Mouse (Mus musculus): Measurements from ENCODE around the gene Daam1. TPM values are rescaled to one million over a fixed set of nuclear protein-coding genes. Genes with fewer than 3 reads are reported as not detected.

Daam1 gene
- 21.6 and 21.7 TPM in 2 replicates for polyA plus RNA-seq (2015; fragmentation: Nextera tagmentation; extraction: Ambion mirVana)

GRCm38 (mm10) chr12:71830607-71831257 is at the start of gene Daam1:
Gene Daam1 (plus strand): TSS chr12:71831078.
- no peaks in the 10 kb centered on the region for H3K9me3 ChIP-seq (replicated peaks; ENCODE audit: control insufficient read depth, low read length)
- peak within 1 kb of the TSS; percentile 95 for H3K9ac ChIP-seq (ENCODE audit: low read length)
- under 1% methylated on average over 35 of the region's 35 CpGs for WGBS
- H3K36me3 ChIP-seq (ENCODE audit: control insufficient read depth, insufficient read depth), result 0 out of 2 replicates have a peak, but pooled peaks cover 2% of the 10 kb centered on the region
- peak; percentile 99 for ATAC-seq (replicated peaks; ENCODE audit: extremely low read depth, insufficient read depth, low FRiP score)
- H3K4me1 ChIP-seq (ENCODE audit: control insufficient read depth, insufficient read depth, low read length), result peaks cover 29% of the 10 kb centered on the region
- peak within 1 kb of the TSS; percentile 81 for H3K4me2 ChIP-seq (ENCODE audit: low read depth, low read length)
- H3K27me3 ChIP-seq (ENCODE audit: control insufficient read depth, insufficient read depth, low read length), result no peaks in the 10 kb centered on the region
- H3K27ac ChIP-seq (ENCODE audit: low read length), result peak within 1 kb of the TSS; percentile 92
- H3K4me3 ChIP-seq (ENCODE audit: low read length), result peak within 1 kb of the TSS; percentile 81

GRCm38 (mm10) chr12:71781220-71781619 is 49.7 kb upstream of the Daam1 start:
- H3K4me2 ChIP-seq (ENCODE audit: low read depth, low read length), result no peak overlapping the region
- no peak overlapping the region for H3K27ac ChIP-seq (ENCODE audit: low read length)
- ATAC-seq (replicated peaks; ENCODE audit: extremely low read depth, insufficient read depth, low FRiP score), result peak; percentile 49; the same call in 1 of the 2 replicates
- no peak overlapping the region for H3K9ac ChIP-seq (ENCODE audit: low read length)
- no peak overlapping the region for H3K4me3 ChIP-seq (ENCODE audit: low read length)
- 35% methylated on average over 7 of the region's 7 CpGs for WGBS
- H3K9me3 ChIP-seq (replicated peaks; ENCODE audit: control insufficient read depth, low read length), result no peaks in the 10 kb centered on the region
- peaks cover 6% of the 10 kb centered on the region; the same call in 1 of the 2 replicates for H3K4me1 ChIP-seq (ENCODE audit: control insufficient read depth, insufficient read depth, low read length)
- no peaks in the 10 kb centered on the region for H3K27me3 ChIP-seq (ENCODE audit: control insufficient read depth, insufficient read depth, low read length)
- H3K36me3 ChIP-seq (ENCODE audit: control insufficient read depth, insufficient read depth), result no peaks in the 10 kb centered on the region

- 0 out of 2 replicates have a peak, but pooled peaks cover 2% of the 10 kb centered on the region for H3K4me1 ChIP-seq (ENCODE audit: control insufficient read depth, insufficient read depth, low read length)
- no peaks in the 10 kb centered on the region for H3K27me3 ChIP-seq (ENCODE audit: control insufficient read depth, insufficient read depth, low read length)
- no peak overlapping the region for H3K4me3 ChIP-seq (ENCODE audit: low read length)
- ATAC-seq (replicated peaks; ENCODE audit: extremely low read depth, insufficient read depth, low FRiP score), result no peak
- H3K27ac ChIP-seq (ENCODE audit: low read length), result no peak overlapping the region
- no peak overlapping the region for H3K4me2 ChIP-seq (ENCODE audit: low read depth, low read length)
- H3K36me3 ChIP-seq (ENCODE audit: control insufficient read depth, insufficient read depth), result no peaks in the 10 kb centered on the region
- H3K9ac ChIP-seq (ENCODE audit: low read length), result no peak overlapping the region
- 71% methylated on average over 3 of the region's 3 CpGs for WGBS
- no peaks in the 10 kb centered on the region for H3K9me3 ChIP-seq (replicated peaks; ENCODE audit: control insufficient read depth, low read length)
Observed at GRCm38 (mm10) chr12:71783970-71784369, 46.9 kb upstream of the Daam1 start.

GRCm38 (mm10) chr12:71784666-71785255 is 46.1 kb upstream of the Daam1 start:
- Histone ChIP-seq H3K4me3 (ENCODE audit: low read length) (no peak overlapping the region), H3K27me3 (ENCODE audit: control insufficient read depth, insufficient read depth, low read length) (no peaks in the 10 kb centered on the region), H3K9me3 (replicated peaks; ENCODE audit: control insufficient read depth, low read length) (no peaks in the 10 kb centered on the region), H3K36me3 (ENCODE audit: control insufficient read depth, insufficient read depth) (no peaks in the 10 kb centered on the region), H3K27ac (ENCODE audit: low read length) (no peak overlapping the region; the same call in 1 of the 2 replicates), H3K4me1 (ENCODE audit: control insufficient read depth, insufficient read depth, low read length) (0 out of 2 replicates have a peak, but pooled peaks cover 2% of the 10 kb centered on the region), H3K9ac (ENCODE audit: low read length) (no peak overlapping the region), H3K4me2 (ENCODE audit: low read depth, low read length) (no peak overlapping the region)
- no peak for ATAC-seq (replicated peaks; ENCODE audit: extremely low read depth, insufficient read depth, low FRiP score)
- WGBS, result 58% methylated on average over 11 of the region's 11 CpGs

- Histone ChIP-seq H3K9me3 (replicated peaks; ENCODE audit: control insufficient read depth, low read length) (no peaks in the 10 kb centered on the region), H3K27ac (ENCODE audit: low read length) (no peak overlapping the region), H3K4me3 (ENCODE audit: low read length) (no peak overlapping the region), H3K27me3 (ENCODE audit: control insufficient read depth, insufficient read depth, low read length) (no peaks in the 10 kb centered on the region), H3K36me3 (ENCODE audit: control insufficient read depth, insufficient read depth) (no peaks in the 10 kb centered on the region), H3K4me1 (ENCODE audit: control insufficient read depth, insufficient read depth, low read length) (no peaks in the 10 kb centered on the region), H3K9ac (ENCODE audit: low read length) (no peak overlapping the region), H3K4me2 (ENCODE audit: low read depth, low read length) (no peak overlapping the region)
- no peak for ATAC-seq (replicated peaks; ENCODE audit: extremely low read depth, insufficient read depth, low FRiP score)
Observed at GRCm38 (mm10) chr12:71786521-71786920, 44.4 kb upstream of the Daam1 start.

- H3K27ac ChIP-seq (ENCODE audit: low read length), result no peak overlapping the region
- H3K4me3 ChIP-seq (ENCODE audit: low read length), result no peak overlapping the region
- no peak overlapping the region for H3K4me2 ChIP-seq (ENCODE audit: low read depth, low read length)
- H3K4me1 ChIP-seq (ENCODE audit: control insufficient read depth, insufficient read depth, low read length), result no peaks in the 10 kb centered on the region
- ATAC-seq (replicated peaks; ENCODE audit: extremely low read depth, insufficient read depth, low FRiP score), result peak; percentile 28; the same call in 1 of the 2 replicates
- no peaks in the 10 kb centered on the region for H3K27me3 ChIP-seq (ENCODE audit: control insufficient read depth, insufficient read depth, low read length)
- 39% methylated on average over 4 of the region's 4 CpGs for WGBS
- no peaks in the 10 kb centered on the region for H3K36me3 ChIP-seq (ENCODE audit: control insufficient read depth, insufficient read depth)
- H3K9ac ChIP-seq (ENCODE audit: low read length), result no peak overlapping the region
- H3K9me3 ChIP-seq (replicated peaks; ENCODE audit: control insufficient read depth, low read length), result no peaks in the 10 kb centered on the region
Observed at GRCm38 (mm10) chr12:71788791-71789190, 42.1 kb upstream of the Daam1 start.

- H3K9me3 ChIP-seq (replicated peaks; ENCODE audit: control insufficient read depth, low read length), result no peaks in the 10 kb centered on the region
- H3K36me3 ChIP-seq (ENCODE audit: control insufficient read depth, insufficient read depth), result no peaks in the 10 kb centered on the region
- H3K27me3 ChIP-seq (ENCODE audit: control insufficient read depth, insufficient read depth, low read length), result no peaks in the 10 kb centered on the region
- H3K9ac ChIP-seq (ENCODE audit: low read length), result no peak overlapping the region
- H3K4me3 ChIP-seq (ENCODE audit: low read length), result no peak overlapping the region
- no peak overlapping the region for H3K27ac ChIP-seq (ENCODE audit: low read length)
- WGBS, result 97% methylated on average over 1 of the region's 1 CpGs
- no peak for ATAC-seq (replicated peaks; ENCODE audit: extremely low read depth, insufficient read depth, low FRiP score)
- no peaks in the 10 kb centered on the region for H3K4me1 ChIP-seq (ENCODE audit: control insufficient read depth, insufficient read depth, low read length)
- no peak overlapping the region for H3K4me2 ChIP-seq (ENCODE audit: low read depth, low read length)
Observed at GRCm38 (mm10) chr12:71790581-71790980, 40.3 kb upstream of the Daam1 start.

GRCm38 (mm10) chr12:71793114-71793513 is 37.8 kb upstream of the Daam1 start:
- Histone ChIP-seq H3K4me1 (ENCODE audit: control insufficient read depth, insufficient read depth, low read length) (peaks cover 4% of the 10 kb centered on the region), H3K4me2 (ENCODE audit: low read depth, low read length) (no peak overlapping the region), H3K27ac (ENCODE audit: low read length) (no peak overlapping the region), H3K4me3 (ENCODE audit: low read length) (no peak overlapping the region), H3K36me3 (ENCODE audit: control insufficient read depth, insufficient read depth) (no peaks in the 10 kb centered on the region), H3K27me3 (ENCODE audit: control insufficient read depth, insufficient read depth, low read length) (no peaks in the 10 kb centered on the region), H3K9me3 (replicated peaks; ENCODE audit: control insufficient read depth, low read length) (no peaks in the 10 kb centered on the region), H3K9ac (ENCODE audit: low read length) (no peak overlapping the region)
- 79% methylated on average over 2 of the region's 2 CpGs for WGBS
- no peak for ATAC-seq (replicated peaks; ENCODE audit: extremely low read depth, insufficient read depth, low FRiP score)

GRCm38 (mm10) chr12:71795626-71796025 is 35.3 kb upstream of the Daam1 start:
- H3K9me3 ChIP-seq (replicated peaks; ENCODE audit: control insufficient read depth, low read length), result no peaks in the 10 kb centered on the region
- H3K4me1 ChIP-seq (ENCODE audit: control insufficient read depth, insufficient read depth, low read length), result peaks cover 4% of the 10 kb centered on the region
- H3K4me2 ChIP-seq (ENCODE audit: low read depth, low read length), result no peak overlapping the region
- no peak for ATAC-seq (replicated peaks; ENCODE audit: extremely low read depth, insufficient read depth, low FRiP score)
- H3K36me3 ChIP-seq (ENCODE audit: control insufficient read depth, insufficient read depth), result no peaks in the 10 kb centered on the region
- H3K27ac ChIP-seq (ENCODE audit: low read length), result no peak overlapping the region
- no peak overlapping the region for H3K4me3 ChIP-seq (ENCODE audit: low read length)
- H3K9ac ChIP-seq (ENCODE audit: low read length), result no peak overlapping the region
- no peaks in the 10 kb centered on the region for H3K27me3 ChIP-seq (ENCODE audit: control insufficient read depth, insufficient read depth, low read length)
- WGBS, result 47% methylated on average over 4 of the region's 4 CpGs

All from heart, embryonic 16.5 days (tissue).